Mouse (Mus musculus) erythroblast, embryonic 14.5 days (primary cell): ENCODE measurements around the gene Gjb3. TPM values are rescaled to one million over a fixed set of nuclear protein-coding genes. Genes with fewer than 3 reads are reported as not detected.

ENCODE experiments used
- H3K27me3 ChIP-seq: 2 replicates; pipeline ENCODE4 v1.6.1; 2012; ENCODE audit warnings: inconsistent platforms; ENCODE audit not compliant: control insufficient read depth
- H3K36me3 ChIP-seq: 2 replicates; pipeline ENCODE4 v1.6.1; 2012; ENCODE audit warnings: mild to moderate bottlenecking, inconsistent platforms; ENCODE audit not compliant: control insufficient read depth
- H3K4me1 ChIP-seq: 2 replicates; pipeline ENCODE4 v1.6.1; 2012; ENCODE audit warnings: inconsistent platforms; ENCODE audit not compliant: control insufficient read depth
- H3K4me3 ChIP-seq: replicated peaks from 2 replicates; pipeline ENCODE3; 2012; ENCODE audit warnings: moderate library complexity, mild to moderate bottlenecking, inconsistent platforms
- H3K9me3 ChIP-seq: 2 replicates; pipeline ENCODE4 v1.6.1; 2012; ENCODE audit warnings: low read length, inconsistent platforms, mixed read lengths; ENCODE audit not compliant: control insufficient read depth
- GATA1 ChIP-seq: IDR thresholded peaks from 2 replicates; pipeline ENCODE4 v1.6.1; 2012; ENCODE audit warnings: low read length, inconsistent platforms, mixed read lengths
- TAL1 ChIP-seq: IDR thresholded peaks from 3 replicates; pipeline ENCODE4 v1.6.1; 2012; ENCODE audit warnings: low read length, inconsistent platforms, mixed read lengths
- polyA plus RNA-seq: library from polyadenylated mRNA; stranded (reverse); fragments of >175 nt; gene quantifications from 2 replicates; pipeline ENCODE4 v1.2.3, GENCODE M21; 2012

Gene Gjb3
- polyA plus RNA-seq, 1 experiment: not detected

DNA sequence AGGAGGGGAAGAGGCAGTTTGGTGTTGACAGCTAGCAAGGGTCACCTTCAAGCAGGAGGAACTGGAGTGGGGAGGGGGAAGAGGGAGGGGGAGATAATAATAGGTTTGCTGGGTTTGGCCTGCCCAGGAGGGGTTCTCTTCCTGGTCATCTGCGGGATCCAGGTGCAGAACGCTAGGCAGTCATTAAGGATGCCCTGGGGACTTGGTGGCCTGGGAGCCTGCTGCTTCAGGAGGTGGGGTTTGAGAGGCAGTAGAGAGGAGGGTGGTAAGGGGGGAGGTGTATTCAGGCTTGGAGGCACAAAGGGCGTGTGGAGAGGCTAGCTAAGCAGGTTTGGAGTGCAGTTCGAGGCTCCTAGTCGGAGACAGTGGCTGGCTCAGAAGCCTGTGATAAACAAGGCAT, 34.8 kb upstream of the Gjb3 start:
- TF ChIP-seq TAL1: no peak
- TF ChIP-seq GATA1: no peak
- Histone ChIP-seq H3K36me3 (no peaks in the 10 kb centered on the region), H3K9me3 (no peaks in the 10 kb centered on the region), H3K4me1 (no peaks in the 10 kb centered on the region), H3K4me3 (no peak overlapping the region), H3K27me3 (no peaks in the 10 kb centered on the region)

DNA sequence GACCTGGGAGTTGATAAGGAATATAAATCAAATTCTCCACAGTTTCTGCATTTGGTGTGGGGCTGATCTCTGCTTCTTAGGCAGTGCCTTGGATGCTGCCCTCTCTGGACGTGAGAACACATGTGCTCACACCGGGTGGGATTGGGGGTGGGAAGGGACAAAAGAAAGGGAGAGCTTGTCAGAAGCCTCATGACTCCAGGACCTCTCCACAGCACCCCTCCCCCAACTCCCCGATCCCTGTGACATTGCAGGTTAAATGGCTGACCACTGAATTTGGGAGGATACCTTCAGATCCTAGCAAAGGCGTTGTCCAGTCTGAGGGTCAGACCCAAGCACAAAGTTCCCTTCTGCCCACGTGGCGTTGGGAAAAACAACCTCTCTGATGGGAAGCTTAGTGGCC, 33.8 kb upstream of the Gjb3 start:
- H3K9me3 ChIP-seq: no peaks in the 10 kb centered on the region
- TF ChIP-seq GATA1 (no peak), TAL1 (no peak)
- no peaks in the 10 kb centered on the region for H3K36me3 ChIP-seq
- H3K4me3 ChIP-seq: no peak overlapping the region
- no peaks in the 10 kb centered on the region for H3K27me3 ChIP-seq
- no peaks in the 10 kb centered on the region for H3K4me1 ChIP-seq

DNA sequence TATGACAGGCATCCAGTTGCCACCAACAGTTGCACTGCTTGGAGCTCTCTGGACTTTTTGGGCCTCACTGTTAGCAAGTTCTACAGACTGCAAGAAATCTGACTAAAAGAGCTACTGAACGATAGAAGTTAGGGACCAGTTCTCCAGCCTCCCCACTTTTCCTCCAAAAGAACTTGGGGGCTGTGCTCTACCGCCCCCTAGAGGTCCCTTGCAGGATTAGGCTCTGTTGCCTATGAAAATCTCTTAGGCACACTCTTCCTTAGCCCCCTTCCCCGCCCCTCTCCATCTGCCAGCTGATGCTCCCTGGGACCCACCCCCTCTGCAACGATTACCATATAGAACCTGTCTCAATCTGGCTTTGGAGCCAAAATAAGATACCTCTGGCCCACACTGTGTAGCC, 32.7 kb upstream of the Gjb3 start:
- Histone ChIP-seq H3K4me1 (no peaks in the 10 kb centered on the region), H3K9me3 (no peaks in the 10 kb centered on the region), H3K36me3 (no peaks in the 10 kb centered on the region), H3K4me3 (no peak overlapping the region), H3K27me3 (no peaks in the 10 kb centered on the region)
- no peak for TF ChIP-seq GATA1
- no peak for TF ChIP-seq TAL1

DNA sequence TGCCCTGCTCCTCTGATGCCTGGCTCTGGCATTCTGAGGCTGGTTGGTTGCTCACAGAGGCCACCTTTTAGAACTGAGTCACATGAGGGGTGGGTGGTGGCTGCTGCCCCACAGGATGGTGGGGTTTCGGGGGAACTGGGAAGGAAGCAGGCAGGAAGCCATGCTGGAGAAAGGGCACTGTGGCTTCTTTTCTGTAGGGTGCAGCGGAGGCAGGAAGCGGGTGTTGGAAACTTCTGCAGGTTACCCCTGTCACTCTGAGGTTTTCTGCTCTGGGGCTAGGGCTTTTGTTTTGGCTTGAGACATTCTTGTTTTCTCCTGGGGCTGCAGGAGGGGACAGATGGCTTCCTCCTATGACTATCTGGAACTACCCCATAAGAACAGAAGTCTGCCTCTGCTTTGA, 31.9 kb upstream of the Gjb3 start:
- Histone ChIP-seq H3K27me3 (no peaks in the 10 kb centered on the region), H3K4me3 (no peak overlapping the region), H3K9me3 (no peaks in the 10 kb centered on the region), H3K4me1 (peaks cover 2% of the 10 kb centered on the region), H3K36me3 (no peaks in the 10 kb centered on the region)
- no peak for TF ChIP-seq TAL1
- TF ChIP-seq GATA1: no peak

DNA sequence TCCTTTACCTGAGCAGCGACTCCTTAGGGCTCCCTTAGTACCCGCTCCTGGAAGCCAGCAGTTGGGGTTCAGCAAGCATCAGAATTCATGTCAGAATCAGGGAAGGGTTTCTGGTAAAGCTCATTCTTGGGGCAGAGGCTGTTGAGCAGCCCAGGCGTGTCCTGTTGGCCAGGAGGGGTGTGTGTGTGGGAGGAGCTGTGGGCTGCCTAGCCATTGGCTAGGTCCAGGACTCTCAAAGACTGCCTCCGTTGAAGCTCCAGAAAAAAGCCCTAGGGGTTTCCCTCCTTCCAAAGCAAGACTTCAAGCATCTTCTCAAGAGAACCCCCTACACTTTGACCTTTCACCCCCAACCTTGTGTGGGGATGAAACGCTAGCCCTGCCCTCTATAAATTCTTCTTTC, 27.4 kb upstream of the Gjb3 start, which contains the start of gene Gjb5:
Gene Gjb5, minus strand, starts transcription at position 164 of the 400 bp plus-strand sequence.
- Histone ChIP-seq H3K4me3 (no peak within 1 kb of the TSS), H3K4me1 (peaks cover 7% of the 10 kb centered on the region), H3K9me3 (no peaks in the 10 kb centered on the region), H3K27me3 (no peaks in the 10 kb centered on the region), H3K36me3 (no peaks in the 10 kb centered on the region; the same call in 1 of the 2 replicates)
- TF ChIP-seq TAL1: no peak
- TF ChIP-seq GATA1: no peak

DNA sequence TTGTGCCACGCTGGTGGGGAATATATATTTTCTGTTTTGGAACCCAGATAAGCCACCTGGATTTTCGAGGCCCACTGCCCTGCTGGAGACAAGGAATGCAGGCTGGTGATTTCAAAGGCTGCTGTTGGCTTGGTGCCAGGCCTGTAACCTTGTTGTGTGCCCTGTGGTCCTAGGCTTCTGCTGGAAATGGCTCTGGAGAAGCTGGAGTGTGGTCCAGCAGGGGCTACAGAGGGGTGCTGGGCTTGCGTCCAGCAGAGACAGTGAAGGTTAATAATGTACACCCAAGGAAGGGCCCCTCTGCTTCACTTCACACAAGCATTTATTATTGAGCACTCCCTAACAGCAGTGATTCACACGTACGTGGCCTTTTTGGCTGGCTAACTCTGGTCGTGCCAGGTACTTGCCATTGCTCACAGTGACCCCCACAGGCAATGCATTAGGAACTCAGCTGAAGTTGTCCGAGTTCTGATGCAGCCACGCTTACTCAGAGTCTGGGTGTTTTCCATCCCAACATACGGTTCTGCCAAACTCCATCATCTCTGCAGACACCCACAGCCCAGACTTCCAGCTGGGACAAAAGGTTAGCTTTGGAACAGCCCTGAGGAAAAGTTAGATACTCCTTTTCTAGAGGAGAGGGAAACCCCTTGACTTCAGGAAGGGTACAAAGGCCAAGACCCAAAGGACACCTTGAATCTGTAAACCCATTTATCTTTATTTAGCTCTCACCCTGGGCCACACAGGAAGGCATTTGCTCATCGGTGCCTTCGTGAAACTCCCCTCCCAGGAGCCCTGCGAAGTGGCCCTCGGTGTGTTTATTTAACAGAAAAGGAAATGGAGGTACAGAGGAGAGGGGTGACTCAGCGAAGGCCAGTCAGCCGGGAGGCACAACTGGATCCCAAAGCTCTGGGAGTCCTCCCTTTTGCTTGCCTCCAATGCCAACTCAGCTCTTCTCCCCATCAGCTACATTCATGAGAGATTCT, 24.2 kb upstream of the Gjb3 start:
- Histone ChIP-seq H3K4me3 (no peak overlapping the region), H3K4me1 (peaks cover 7% of the 10 kb centered on the region), H3K27me3 (no peaks in the 10 kb centered on the region), H3K9me3 (no peaks in the 10 kb centered on the region), H3K36me3 (peaks cover 9% of the 10 kb centered on the region; the same call in 1 of the 2 replicates)
- TF ChIP-seq GATA1: no peak
- no peak for TF ChIP-seq TAL1

DNA sequence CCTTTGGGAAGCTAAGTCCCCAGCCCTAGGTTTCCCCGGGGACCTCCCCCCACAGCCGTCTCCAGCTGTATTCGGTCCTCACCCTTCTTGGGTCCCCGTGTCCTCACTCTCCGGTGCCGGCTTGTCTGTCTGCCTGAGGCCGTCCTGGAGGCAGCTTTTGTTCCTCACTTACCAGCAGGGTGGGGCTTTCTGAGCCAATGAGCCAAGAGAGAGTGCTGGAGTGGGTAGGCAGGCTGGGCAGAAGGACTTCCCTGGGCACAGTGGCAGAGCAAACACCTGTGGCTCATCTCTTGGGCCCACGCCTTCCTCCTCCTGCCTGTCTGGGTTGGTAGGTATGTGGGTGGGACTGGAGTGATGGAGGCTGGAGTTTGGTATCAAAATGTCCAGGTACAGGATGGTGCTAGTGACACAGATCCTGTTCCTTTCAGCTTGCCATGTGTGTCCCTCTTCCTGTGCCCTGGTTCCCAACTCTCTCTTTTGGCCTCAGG, 23.4 kb upstream of the Gjb3 start, which contains the start of gene Gjb4:
Gene Gjb4, minus strand, starts transcription at position 131 of the 488 bp plus-strand sequence.
- Histone ChIP-seq H3K27me3 (no peaks in the 10 kb centered on the region), H3K4me1 (peaks cover 7% of the 10 kb centered on the region), H3K4me3 (peak within 1 kb of the TSS; percentile 30), H3K9me3 (no peaks in the 10 kb centered on the region), H3K36me3 (peaks cover 9% of the 10 kb centered on the region; the same call in 1 of the 2 replicates)
- no peak for TF ChIP-seq GATA1
- no peak for TF ChIP-seq TAL1

DNA sequence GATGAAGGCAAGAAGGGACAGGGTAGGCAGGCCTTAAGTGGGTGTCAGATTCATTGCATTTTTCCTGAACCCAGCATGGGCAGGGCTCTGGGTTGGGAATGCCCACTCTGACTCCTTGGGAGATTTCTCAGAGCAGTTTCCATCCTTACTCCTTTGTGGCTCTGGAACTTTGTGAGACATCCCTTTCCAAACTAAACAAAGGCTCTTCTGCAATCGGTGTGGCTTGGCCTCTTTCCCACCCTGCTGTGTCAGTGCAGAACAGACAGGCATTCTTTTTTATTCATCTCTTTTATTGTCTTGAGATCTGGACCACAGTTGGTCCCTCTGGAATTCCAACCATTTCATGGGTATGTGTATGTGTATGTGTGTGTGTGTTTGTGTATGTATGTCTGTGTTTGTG, 21.9 kb upstream of the Gjb3 start:
- TF ChIP-seq GATA1: no peak
- no peak for TF ChIP-seq TAL1
- no peaks in the 10 kb centered on the region for H3K9me3 ChIP-seq
- no peak overlapping the region for H3K4me3 ChIP-seq
- peaks cover 5% of the 10 kb centered on the region for H3K4me1 ChIP-seq
- H3K36me3 ChIP-seq: peaks cover 9% of the 10 kb centered on the region; the same call in 1 of the 2 replicates
- H3K27me3 ChIP-seq: no peaks in the 10 kb centered on the region

DNA sequence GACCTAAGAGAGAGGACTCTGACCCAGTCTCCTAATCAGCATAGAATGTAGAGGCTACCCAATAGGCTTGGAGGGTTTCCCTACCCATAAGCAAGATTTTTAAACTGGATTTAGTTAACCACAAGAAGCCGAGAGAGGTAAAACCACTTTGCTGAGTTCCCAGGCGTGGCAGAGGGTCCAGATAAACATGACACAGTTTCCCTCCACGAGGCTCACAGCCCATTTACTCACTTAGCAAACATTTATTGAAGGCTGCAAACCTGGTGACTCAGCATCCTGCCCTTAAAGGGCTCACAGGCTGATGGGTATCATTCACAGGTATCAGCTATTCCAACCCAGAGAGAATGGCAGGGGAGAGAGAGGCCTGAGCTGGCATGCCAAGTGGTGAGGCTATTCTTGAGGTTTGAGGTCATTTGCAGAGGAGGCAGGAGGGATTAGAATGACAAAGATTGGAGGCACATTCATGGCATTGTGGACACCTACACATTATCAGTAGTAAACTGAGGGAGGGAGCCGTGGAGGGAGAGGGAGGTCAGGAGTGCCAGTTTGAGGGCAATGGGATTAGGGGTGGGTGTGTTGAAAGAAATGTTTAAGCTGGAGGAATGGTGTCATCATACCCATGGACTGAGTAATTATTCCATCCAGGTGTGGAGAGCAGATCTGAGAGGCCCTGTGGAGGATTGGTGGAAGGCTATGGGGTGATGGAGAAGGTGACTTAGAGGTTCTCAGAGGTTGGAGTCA, 19.1 kb upstream of the Gjb3 start:
- H3K4me3 ChIP-seq: no peak overlapping the region
- no peak for TF ChIP-seq GATA1
- TF ChIP-seq TAL1: no peak
- peaks cover 9% of the 10 kb centered on the region; the same call in 1 of the 2 replicates for H3K36me3 ChIP-seq
- no peaks in the 10 kb centered on the region for H3K27me3 ChIP-seq
- no peaks in the 10 kb centered on the region; the same call in 1 of the 2 replicates for H3K4me1 ChIP-seq
- no peaks in the 10 kb centered on the region for H3K9me3 ChIP-seq
